8 mouse cellular contexts compared by ENCODE assay signal in the genomic region with DNA sequence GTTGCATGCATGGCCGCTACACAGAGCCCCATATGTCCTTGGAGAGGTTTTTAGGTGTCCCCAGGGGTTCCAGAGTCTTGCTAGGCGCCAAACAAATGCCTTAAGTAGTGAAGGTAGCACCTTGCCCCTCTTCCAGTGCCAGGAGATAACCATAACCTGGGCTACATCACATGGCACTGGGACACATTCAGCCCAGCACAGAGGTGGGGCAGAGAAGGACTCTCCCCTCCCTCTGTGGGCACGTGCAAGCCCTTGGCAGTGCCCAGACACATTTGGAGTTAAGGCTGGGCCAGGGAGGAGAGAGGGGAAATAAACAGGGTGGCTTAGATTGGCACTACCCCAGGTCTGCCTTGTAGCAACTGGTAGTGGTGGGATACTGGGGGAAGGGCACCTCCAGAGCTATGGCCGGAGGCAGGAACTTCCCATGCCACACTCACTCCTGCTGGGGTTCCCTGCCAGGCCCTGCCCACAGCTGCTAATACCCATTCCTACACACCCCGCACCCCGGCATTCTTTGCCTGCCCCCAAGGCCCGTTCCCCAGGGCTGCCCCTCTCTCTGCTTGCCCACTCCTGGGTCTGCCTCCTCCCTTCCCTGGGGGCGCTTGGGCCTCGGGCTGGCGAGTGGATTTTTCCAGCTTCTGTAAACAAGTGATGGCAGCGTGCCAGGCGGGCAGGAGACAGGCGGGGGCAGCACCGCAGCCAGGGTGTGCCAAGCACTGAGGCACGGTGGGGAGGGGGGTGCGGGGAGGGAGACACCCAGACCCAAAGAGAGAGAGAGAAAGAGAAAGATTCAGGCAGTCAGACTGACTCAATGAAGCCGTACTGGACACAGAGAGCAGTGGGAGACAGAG. TPM values are rescaled to one million over a fixed set of nuclear protein-coding genes. Genes with fewer than 3 reads are reported as not detected.
DNase-seq lines count a peak whose midpoint lies in the region; ATAC-seq and TF ChIP-seq lines count a peak whose summit lies in the region.

No protein-coding gene starts in this region.

- H3K36me3 ChIP-seq in intestine, embryonic 14.5 days (ENCODE audit: control insufficient read depth, insufficient read depth, low read length), result peaks cover 14% of the 10 kb centered on the region
- H3K36me3 ChIP-seq in stomach, postnatal 0 days (ENCODE audit: control insufficient read depth, insufficient read depth, low read length), result 0 out of 2 replicates have a peak, but pooled peaks cover 2% of the 10 kb centered on the region

- no peaks in the 10 kb centered on the region for H3K27me3 ChIP-seq in intestine, embryonic 14.5 days (replicated peaks; ENCODE audit: control insufficient read depth, insufficient read depth, low read length)
- H3K27me3 ChIP-seq in stomach, postnatal 0 days (ENCODE audit: control insufficient read depth, insufficient read depth, low read length), result no peaks in the 10 kb centered on the region

- intact Hi-C loops in left cerebral cortex, postnatal 25 days (cut with DNase I), result no loop called here

- H3K4me3 ChIP-seq in intestine, embryonic 14.5 days (ENCODE audit: low read depth, low read length), result no peak overlapping the region
- no peak overlapping the region for H3K4me3 ChIP-seq in stomach, postnatal 0 days (ENCODE audit: low read depth, low read length)

- TF ChIP-seq CTCF in stomach, postnatal 0 days (IDR thresholded peaks at IDR 0.05; ENCODE audit: low read depth), result peak; percentile 31; the same call in 1 of the 2 replicates

- peak; percentile 77 for DNase-seq in cerebellum, adult 11 months
- DNase-seq in cerebellum, postnatal 10 days, result peak; percentile 91 to 93
- DNase-seq in gastrocnemius, postnatal 10 days, result peak; percentile 77
- no peak for DNase-seq in intestine, embryonic 14.5 days (ENCODE audit: low spot score)
- DNase-seq in left cerebral cortex, postnatal 25 days (ENCODE audit: low spot score in 2 of 2), result peak; percentile 78 to 81
- peak; percentile 92 for DNase-seq in stomach, postnatal 0 days (ENCODE audit: low spot score)

- TF ChIP-seq EP300 in stomach, postnatal 0 days (optimal IDR thresholded peaks at IDR 0.05), result no peak

- H3K4me1 ChIP-seq in intestine, embryonic 14.5 days (replicated peaks; ENCODE audit: control insufficient read depth, insufficient read depth, low read length), result peaks cover 89% of the 10 kb centered on the region
- H3K4me1 ChIP-seq in stomach, postnatal 0 days (replicated peaks; ENCODE audit: control insufficient read depth, insufficient read depth), result peaks cover 56% of the 10 kb centered on the region

- H3K9ac ChIP-seq in intestine, embryonic 14.5 days (ENCODE audit: low read length), result 0 out of 2 replicates have a peak overlapping the region, but pooled peaks have one; percentile 22
- H3K9ac ChIP-seq in stomach, postnatal 0 days (ENCODE audit: low read length), result peak overlapping the region; percentile 32

- H3K4me2 ChIP-seq in intestine, embryonic 14.5 days (ENCODE audit: low read length), result peak overlapping the region; percentile 39
- H3K4me2 ChIP-seq in stomach, postnatal 0 days (replicated peaks; ENCODE audit: low read depth), result peak overlapping the region; percentile 34

- peak overlapping the region; percentile 73 for H3K27ac ChIP-seq in intestine, embryonic 14.5 days (ENCODE audit: low read depth)
- peak overlapping the region; percentile 90 for H3K27ac ChIP-seq in stomach, postnatal 0 days (replicated peaks)

- 28% methylated on average over 17 of the region's 17 CpGs for WGBS in intestine, embryonic 14.5 days
- 20% methylated on average over 14 of the region's 17 CpGs for WGBS in stomach, postnatal 0 days

- no peak for ATAC-seq in cerebellum, adult (ENCODE audit: insufficient number of reproducible peaks, low FRiP score, low TSS enrichment)
- no peak for ATAC-seq in intestine, embryonic 14.5 days (replicated peaks; ENCODE audit: low FRiP score, low TSS enrichment, low read depth)
- ATAC-seq in megakaryocyte progenitor cell, adult 5-6 weeks (replicated peaks; ENCODE audit: poor library complexity), result peak; percentile 30
- ATAC-seq in stomach, postnatal 0 days (ENCODE audit: low FRiP score, low TSS enrichment), result peak; percentile 22

- H3K9me3 ChIP-seq in intestine, embryonic 14.5 days (ENCODE audit: control insufficient read depth, low read length), result no peaks in the 10 kb centered on the region
- no peaks in the 10 kb centered on the region for H3K9me3 ChIP-seq in stomach, postnatal 0 days (ENCODE audit: control insufficient read depth, low read length)

RNA-seq across cellular contexts. Expression of gene Thra, which starts 10.1 kb away (rescaled TPM):
- total RNA-seq in gastrocnemius, postnatal 10 days (2021), result 100 to 1,000 TPM; 149 to 169 TPM
- 60.7 and 63.8 TPM in 2 replicates for polyA plus RNA-seq in intestine, embryonic 14.5 days (2014; fragmentation: Nextera tagmentation; extraction: Ambion mirVana)
- total RNA-seq in left cerebral cortex, postnatal 25 days (2021), result 100 to 1,000 TPM; 719 to 771 TPM
- total RNA-seq in megakaryocyte progenitor cell, adult 5-6 weeks (2015), result 34.2 and 34.6 TPM in 2 replicates
- total RNA-seq in megakaryocyte progenitor cell, adult 5-6 weeks (2017), result 21.8 and 25.3 TPM in 2 replicates
- polyA plus RNA-seq in stomach, postnatal 0 days (2015; fragmentation: Nextera tagmentation; extraction: Ambion mirVana), result 24.0 and 24.5 TPM in 2 replicates

RNA-seq across cellular contexts. Expression of gene Med24, which starts 21.3 kb away (rescaled TPM):
- total RNA-seq in gastrocnemius, postnatal 10 days (2021), result 10 to 100 TPM; 47.8 to 52.5 TPM
- 43.0 and 48.0 TPM in 2 replicates for polyA plus RNA-seq in intestine, embryonic 14.5 days (2014; fragmentation: Nextera tagmentation; extraction: Ambion mirVana)
- total RNA-seq in left cerebral cortex, postnatal 25 days (2021), result 100 to 1,000 TPM; 116 to 131 TPM
- total RNA-seq in megakaryocyte progenitor cell, adult 5-6 weeks (2015), result 28.7 and 30.9 TPM in 2 replicates
- total RNA-seq in megakaryocyte progenitor cell, adult 5-6 weeks (2017), result 36.2 and 46.3 TPM in 2 replicates
- 16.5 and 18.7 TPM in 2 replicates for polyA plus RNA-seq in stomach, postnatal 0 days (2015; fragmentation: Nextera tagmentation; extraction: Ambion mirVana)

RNA-seq across cellular contexts. Expression of gene Nr1d1, which starts 24.6 kb away (rescaled TPM):
- total RNA-seq in gastrocnemius, postnatal 10 days (2021), result 10 to 100 TPM; 42.4 to 58.7 TPM
- 2.5 and 2.8 TPM in 2 replicates for polyA plus RNA-seq in intestine, embryonic 14.5 days (2014; fragmentation: Nextera tagmentation; extraction: Ambion mirVana)
- 100 to 1,000 TPM in 1 of 2 experiments, 10 to 100 TPM in 1; 92.5 to 121 TPM for total RNA-seq in left cerebral cortex, postnatal 25 days (2021)
- 3.3 and 3.5 TPM in 2 replicates for total RNA-seq in megakaryocyte progenitor cell, adult 5-6 weeks (2015)
- 0.47 and 0.87 TPM in 2 replicates for total RNA-seq in megakaryocyte progenitor cell, adult 5-6 weeks (2017)
- polyA plus RNA-seq in stomach, postnatal 0 days (2015; fragmentation: Nextera tagmentation; extraction: Ambion mirVana), result 7.5 and 7.9 TPM in 2 replicates

RNA-seq across cellular contexts. Expression of gene Msl1, which starts 44.7 kb away (rescaled TPM):
- total RNA-seq in gastrocnemius, postnatal 10 days (2021), result 10 to 100 TPM; 62.6 to 74.1 TPM
- polyA plus RNA-seq in intestine, embryonic 14.5 days (2014; fragmentation: Nextera tagmentation; extraction: Ambion mirVana), result 17.5 and 19.1 TPM in 2 replicates
- 100 to 1,000 TPM; 190 to 193 TPM for total RNA-seq in left cerebral cortex, postnatal 25 days (2021)
- total RNA-seq in megakaryocyte progenitor cell, adult 5-6 weeks (2015), result 60.8 and 62.0 TPM in 2 replicates
- total RNA-seq in megakaryocyte progenitor cell, adult 5-6 weeks (2017), result 76.3 and 99.9 TPM in 2 replicates
- polyA plus RNA-seq in stomach, postnatal 0 days (2015; fragmentation: Nextera tagmentation; extraction: Ambion mirVana), result 11.3 and 13.8 TPM in 2 replicates

RNA-seq across cellular contexts. Expression of gene Csf3, which starts 49.5 kb away (rescaled TPM):
- total RNA-seq in gastrocnemius, postnatal 10 days (2021), result not detected
- not detected in 2 replicates for polyA plus RNA-seq in intestine, embryonic 14.5 days (2014; fragmentation: Nextera tagmentation; extraction: Ambion mirVana)
- total RNA-seq in left cerebral cortex, postnatal 25 days (2021), result not detected
- not detected in 2 replicates for total RNA-seq in megakaryocyte progenitor cell, adult 5-6 weeks (2015)
- not detected in 2 replicates for total RNA-seq in megakaryocyte progenitor cell, adult 5-6 weeks (2017)
- polyA plus RNA-seq in stomach, postnatal 0 days (2015; fragmentation: Nextera tagmentation; extraction: Ambion mirVana), result 0.08 and 0.11 TPM in 2 replicates

Comparison
In these comparisons a context has a peak if more than half of its experiments do, and no peak if none do; other contexts are left out.
1. ATAC-seq: peak in megakaryocyte progenitor cell, adult 5-6 weeks (single experiment) and stomach, postnatal 0 days (single experiment); none in cerebellum, adult (single experiment) and intestine, embryonic 14.5 days (single experiment).
2. RNA of gene Thra, which starts 10.1 kb away (total RNA-seq): 719 to 771 TPM in left cerebral cortex, postnatal 25 days and 149 to 169 TPM in gastrocnemius, postnatal 10 days; 21.8 to 34.6 TPM in megakaryocyte progenitor cell, adult 5-6 weeks; every median in the first group is over 4 times any median in the second.
3. RNA of gene Nr1d1, which starts 24.6 kb away (total RNA-seq): 92.5 to 121 TPM in left cerebral cortex, postnatal 25 days and 42.4 to 58.7 TPM in gastrocnemius, postnatal 10 days; 0.47 to 3.5 TPM in megakaryocyte progenitor cell, adult 5-6 weeks; every median in the first group is over 4 times any median in the second.